Mouse (Mus musculus) brain, embryonic 14.5 days (tissue): Measurements from ENCODE around the gene Gm867. TPM values are rescaled to one million over a fixed set of nuclear protein-coding genes. Genes with fewer than 3 reads are reported as not detected.
A peak's percentile ranks its signal among the peaks of the same experiment; 100 is the strongest.

Experiments
- DNase-seq: peaks from one replicate; pipeline ENCODE4 v3.0.0-alpha.2; 2011; ENCODE audit warnings: low read depth
- CTCF ChIP-seq: fragments of 200-500 bp; IDR thresholded peaks from 2 replicates; pipeline ENCODE4 v1.5.1; 2012; ENCODE audit warnings: inconsistent platforms, mild to moderate bottlenecking, moderate library complexity, borderline replicate concordance; ENCODE audit not compliant: insufficient read depth, insufficient read length; ENCODE audit errors: extremely low read depth
- POLR2A ChIP-seq: fragments of 200-500 bp; IDR thresholded peaks from 2 replicates; pipeline ENCODE4 v1.6.1; 2012; ENCODE audit warnings: mild to moderate bottlenecking, inconsistent platforms, borderline replicate concordance; ENCODE audit not compliant: poor library complexity, insufficient read depth, insufficient read length, severe bottlenecking; ENCODE audit errors: extremely low read depth
- polyA plus RNA-seq: library from polyadenylated mRNA; depleted of rRNA; stranded (reverse); fragments of >200 nt; gene quantifications from 2 replicates; pipeline ENCODE4 v1.2.3, GENCODE M21; 2012

The Gm867 gene
- polyA plus RNA-seq, 1 experiment, result 1.4 TPM

DNA sequence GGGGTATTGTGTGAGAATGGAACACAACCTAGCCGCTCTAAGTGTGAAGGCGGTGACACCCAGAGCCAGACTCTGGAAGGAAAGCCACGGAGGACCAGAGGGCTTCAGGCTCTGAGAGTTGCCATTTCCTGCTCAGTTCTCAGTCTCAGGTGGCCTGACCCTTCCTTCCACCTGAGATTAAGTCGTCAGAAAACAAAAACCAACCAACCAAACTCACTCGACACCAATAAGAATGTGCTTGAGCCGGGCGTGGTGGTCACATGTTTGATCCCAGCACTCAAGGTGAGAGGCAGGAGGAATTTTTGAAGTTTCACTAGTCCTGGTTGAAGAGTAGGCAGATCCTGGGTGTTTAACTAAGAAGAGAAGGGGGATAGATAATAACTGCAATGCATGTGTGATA is 5.4 kb upstream of the Gm867 start:
- no peak for DNase-seq
- no peak for TF ChIP-seq POLR2A
- TF ChIP-seq CTCF, result no peak

GRCm38 (mm10) chr10:75945213-75945612 is 4.7 kb upstream of the Gm867 start:
- TF ChIP-seq POLR2A (no peak), CTCF (no peak)
- no peak for DNase-seq

DNA sequence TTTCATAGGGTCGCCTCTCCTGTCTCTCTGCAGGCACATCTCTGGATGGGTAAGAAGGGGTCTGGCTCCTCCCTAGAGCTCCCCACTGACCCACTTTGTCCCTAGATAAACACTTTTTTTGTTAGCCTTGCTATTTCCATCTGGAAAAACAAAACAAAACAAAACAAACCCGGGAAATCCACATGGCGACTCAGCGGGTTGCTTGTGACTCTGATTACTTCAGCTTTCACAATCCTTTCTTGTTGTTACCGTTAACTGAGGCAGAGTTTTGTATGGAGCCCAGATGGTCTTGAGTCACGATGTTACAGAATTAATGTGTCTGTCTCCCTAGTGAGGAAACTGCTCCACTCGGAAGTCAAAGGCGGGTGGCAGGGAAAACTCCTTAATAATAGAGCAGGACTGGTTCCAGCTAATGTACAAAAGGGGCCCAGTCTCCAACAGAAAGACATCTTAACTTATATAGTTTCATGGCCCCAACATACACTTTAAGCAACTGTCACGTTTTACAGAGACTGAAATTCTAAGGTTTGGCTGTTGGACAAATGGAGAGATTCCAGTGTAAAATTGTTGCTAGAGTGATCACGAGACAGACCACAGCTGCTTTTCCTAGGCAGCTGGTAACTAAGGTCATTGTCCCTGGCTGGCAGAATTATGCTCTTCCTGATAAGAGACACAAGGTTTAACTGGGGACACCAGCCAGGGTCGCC is 3.7 kb upstream of the Gm867 start:
- peak; percentile 75 for DNase-seq
- TF ChIP-seq POLR2A (no peak), CTCF (no peak)

- DNase-seq, result no peak
- TF ChIP-seq POLR2A (no peak), CTCF (no peak)
These were observed 2.4 kb upstream of the Gm867 start, which contains the start of gene Vpreb3 for GRCm38 (mm10) chr10:75942736-75943477. TSS of gene Vpreb3 (plus strand) at chr10:75943057.

GRCm38 (mm10) chr10:75941042-75941824 is 761 bp upstream of the Gm867 start:
- no peak for DNase-seq
- TF ChIP-seq POLR2A (no peak), CTCF (no peak)

- no peak for DNase-seq
- TF ChIP-seq CTCF (no peak), POLR2A (no peak)
These were observed 814 bp downstream of the Gm867 start for GRCm38 (mm10) chr10:75939481-75940234.

DNA sequence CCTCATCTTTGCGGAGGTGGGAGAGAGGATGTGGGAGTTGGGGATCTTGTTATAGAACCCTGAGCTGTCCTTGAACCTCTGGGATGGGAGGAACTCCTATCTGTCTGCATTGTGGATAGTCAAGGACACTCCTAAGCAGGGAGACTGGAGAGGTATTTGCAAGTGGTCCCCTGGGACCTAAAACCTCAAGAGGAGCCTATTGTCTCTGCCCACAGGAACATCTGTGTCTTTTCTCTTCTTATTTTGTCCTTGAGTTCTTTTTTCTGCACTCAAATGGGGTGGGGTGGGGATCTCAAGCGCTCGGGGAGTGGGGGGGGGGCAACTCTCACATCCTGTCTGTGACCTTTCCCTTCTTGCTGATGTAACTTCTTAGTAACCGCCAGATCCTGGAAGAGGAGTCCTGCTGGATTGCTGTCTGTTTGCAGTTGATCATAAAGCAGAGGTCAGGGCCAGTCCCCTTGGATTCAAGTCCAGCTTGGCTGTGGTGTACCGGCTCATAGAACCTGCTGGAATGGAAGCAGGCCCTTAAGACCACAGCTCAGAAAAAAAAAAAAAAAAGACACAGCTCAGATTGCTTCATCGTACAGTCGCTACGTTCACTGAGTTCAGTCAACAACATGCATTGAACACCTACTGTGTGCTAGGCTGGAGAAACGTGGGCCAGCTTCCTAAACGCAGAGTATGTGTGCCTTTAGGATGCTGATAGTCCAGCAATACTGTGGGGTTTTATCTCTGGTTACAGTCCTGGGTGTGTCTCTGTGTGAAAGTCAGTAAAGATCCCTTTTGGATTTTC is 2.4 kb downstream of the Gm867 start:
- no peak for DNase-seq
- no peak for TF ChIP-seq POLR2A
- TF ChIP-seq CTCF, result no peak

- DNase-seq, result no peak
- TF ChIP-seq POLR2A (no peak), CTCF (no peak)
These were observed 3.4 kb downstream of the Gm867 start for GRCm38 (mm10) chr10:75936909-75937667.

GRCm38 (mm10) chr10:75935680-75936541 is 4.6 kb downstream of the Gm867 start, which contains the start of gene Mmp11:
TSS of gene Mmp11 (minus strand) at chr10:75936496.
- DNase-seq, result peak; percentile 82
- TF ChIP-seq CTCF (no peak), POLR2A (no peak)

DNA sequence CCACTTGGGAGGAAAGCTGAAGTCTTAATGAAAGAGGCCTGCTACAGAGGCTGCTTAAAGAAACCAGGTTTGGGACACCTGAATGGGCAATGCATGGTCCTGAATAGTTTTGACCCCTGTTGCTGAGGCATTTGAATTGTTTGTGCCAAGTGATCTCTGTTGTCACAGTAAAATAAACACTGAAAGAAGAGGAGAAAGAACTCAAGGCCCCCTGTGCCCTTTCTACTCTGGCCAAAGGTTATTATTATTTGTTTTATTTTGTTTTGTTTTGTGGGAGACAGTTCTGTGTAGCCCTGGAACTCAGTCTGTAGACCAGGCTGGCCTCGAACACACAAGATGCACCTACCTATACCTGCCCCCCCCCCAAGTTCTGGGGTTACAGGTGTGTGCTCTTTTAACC is 5.5 kb downstream of the Gm867 start:
- DNase-seq, result no peak
- no peak for TF ChIP-seq POLR2A
- TF ChIP-seq CTCF, result no peak
